Mouse (Mus musculus): ENCODE data around the gene Sptbn4.
A peak's percentile ranks its signal among the peaks of the same experiment; 100 is the strongest.

Sptbn4 gene

GRCm38 (mm10) chr7:27474490-27474954, 27.0 kb upstream of the Sptbn4 start:
- DNase-seq (ENCODE audit: low spot score in 2 of 2): peak; percentile 96

- DNase-seq (ENCODE audit: low spot score in 2 of 2): no peak
These were observed 26.5 kb upstream of the Sptbn4 start for GRCm38 (mm10) chr7:27473835-27474489.

- DNase-seq (ENCODE audit: low spot score in 2 of 2): peak; percentile 96 to 98
These were observed 25.8 kb upstream of the Sptbn4 start, which contains the start of gene Sertad3 for GRCm38 (mm10) chr7:27473156-27473834. TSS of gene Sertad3 (plus strand) at chr7:27473768.

- no peak for DNase-seq (ENCODE audit: low spot score in 2 of 2)
These were observed 25.1 kb upstream of the Sptbn4 start for GRCm38 (mm10) chr7:27472596-27472995.

GRCm38 (mm10) chr7:27471390-27472120, 24.1 kb upstream of the Sptbn4 start:
- no peak for DNase-seq (ENCODE audit: low spot score in 2 of 2)

- DNase-seq (ENCODE audit: low spot score in 2 of 2): no peak
These were observed 20.2 kb upstream of the Sptbn4 start for GRCm38 (mm10) chr7:27467648-27468047.

- DNase-seq (ENCODE audit: low spot score in 2 of 2): no peak
These were observed 13.0 kb upstream of the Sptbn4 start for GRCm38 (mm10) chr7:27460477-27460876.

- DNase-seq (ENCODE audit: low spot score in 2 of 2): no peak
These were observed 12.2 kb upstream of the Sptbn4 start for GRCm38 (mm10) chr7:27459640-27460039.

GRCm38 (mm10) chr7:27458614-27459013, 11.1 kb upstream of the Sptbn4 start:
- DNase-seq (ENCODE audit: low spot score in 2 of 2): no peak

GRCm38 (mm10) chr7:27455273-27455672, 7.8 kb upstream of the Sptbn4 start:
- DNase-seq (ENCODE audit: low spot score in 2 of 2): no peak

- no peak for DNase-seq (ENCODE audit: low spot score in 2 of 2)
These were observed 7.1 kb upstream of the Sptbn4 start for GRCm38 (mm10) chr7:27454461-27455121.

GRCm38 (mm10) chr7:27452206-27452770, 4.8 kb upstream of the Sptbn4 start:
- DNase-seq (ENCODE audit: low spot score in 2 of 2): no peak

- no peak for DNase-seq (ENCODE audit: low spot score in 2 of 2)
These were observed 3.9 kb upstream of the Sptbn4 start for GRCm38 (mm10) chr7:27451359-27451758.

GRCm38 (mm10) chr7:27449256-27449862, 1.9 kb upstream of the Sptbn4 start:
- DNase-seq (ENCODE audit: low spot score in 2 of 2): peak in 1 of 2 experiments; percentile 57

GRCm38 (mm10) chr7:27448421-27449206, 1.1 kb upstream of the Sptbn4 start:
- peak; percentile 36 to 37 for DNase-seq (ENCODE audit: low spot score in 2 of 2)

- peak; percentile 73 to 81 for DNase-seq (ENCODE audit: low spot score in 2 of 2)
These were observed 716 bp downstream of the Sptbn4 start for GRCm38 (mm10) chr7:27446521-27447418.

- DNase-seq (ENCODE audit: low spot score in 2 of 2): peak in 1 of 2 experiments; percentile 31
These were observed 1.4 kb downstream of the Sptbn4 start for GRCm38 (mm10) chr7:27446051-27446450.

- DNase-seq (ENCODE audit: low spot score in 2 of 2): no peak
These were observed 7.5 kb downstream of the Sptbn4 start for GRCm38 (mm10) chr7:27440014-27440413.

- DNase-seq (ENCODE audit: low spot score in 2 of 2): no peak
These were observed 9.9 kb downstream of the Sptbn4 start for GRCm38 (mm10) chr7:27437544-27437943.
